Mouse (Mus musculus) forebrain, embryonic 16.5 days (tissue): ENCODE data around the gene Myoc. TPM values are rescaled to one million over a fixed set of nuclear protein-coding genes. Genes with fewer than 3 reads are reported as not detected.

Source experiments
- ATAC-seq: fragments of 200-750 bp; cut with Nextera tagmentation; 2 replicates; pipeline ENCODE4 v1.8.0; 2017; ENCODE audit warnings: mild to moderate bottlenecking, moderate library complexity
- H3K27ac ChIP-seq: fragments of 300-500 bp; sonication (generic); 2 replicates; pipeline ENCODE4 v1.5.1; 2014; ENCODE audit warnings: low read length, control low read depth
- H3K27me3 ChIP-seq: fragments of 300-500 bp; sonication (generic); replicated peaks from 2 replicates; pipeline ENCODE4 v1.6.1; 2014; ENCODE audit warnings: low read length; ENCODE audit not compliant: control insufficient read depth, insufficient read depth
- H3K36me3 ChIP-seq: fragments of 300-500 bp; sonication (generic); 2 replicates; pipeline ENCODE4 v1.6.1; 2014; ENCODE audit not compliant: control insufficient read depth, insufficient read depth
- H3K4me1 ChIP-seq: fragments of 300-500 bp; sonication (generic); replicated peaks from 2 replicates; pipeline ENCODE4 v1.6.1; 2014; ENCODE audit warnings: low read length; ENCODE audit not compliant: control insufficient read depth, insufficient read depth
- H3K4me2 ChIP-seq: fragments of 300-500 bp; sonication (generic); 2 replicates; pipeline ENCODE4 v1.6.1; 2014; ENCODE audit warnings: mild to moderate bottlenecking, low read length, control low read depth
- H3K4me3 ChIP-seq: fragments of 300-500 bp; sonication (generic); replicated peaks from 2 replicates; pipeline ENCODE4 v1.5.1; 2014; ENCODE audit warnings: mild to moderate bottlenecking, low read length, control low read depth
- H3K9ac ChIP-seq: fragments of 300-500 bp; sonication (generic); replicated peaks from 2 replicates; pipeline ENCODE4 v1.6.1; 2014; ENCODE audit warnings: low read depth, low read length, control low read depth
- H3K9me3 ChIP-seq: fragments of 300-500 bp; sonication (generic); 2 replicates; pipeline ENCODE4 v1.6.1; 2016; ENCODE audit warnings: low read length; ENCODE audit not compliant: control insufficient read depth
- WGBS: fragments of 180-500 bp; shearing (Covaris S2); extraction: QIAGEN DNeasy Blood & Tissue Kit; methylation state at CpG from one replicate; pipeline ENCODE4 v1.1.7; 2014; 5-methylcytosine and 5-hydroxymethylcytosine counted together
- polyA plus RNA-seq: library from polyadenylated mRNA; unstranded; fragments of >200 nt; fragmentation: Nextera tagmentation; extraction: Ambion mirVana; gene quantifications from 2 replicates; pipeline ENCODE4 v1.2.1, GENCODE M21; 2015

The Myoc gene
- polyA plus RNA-seq, 1 experiment from 2014 or later, result not detected

DNA sequence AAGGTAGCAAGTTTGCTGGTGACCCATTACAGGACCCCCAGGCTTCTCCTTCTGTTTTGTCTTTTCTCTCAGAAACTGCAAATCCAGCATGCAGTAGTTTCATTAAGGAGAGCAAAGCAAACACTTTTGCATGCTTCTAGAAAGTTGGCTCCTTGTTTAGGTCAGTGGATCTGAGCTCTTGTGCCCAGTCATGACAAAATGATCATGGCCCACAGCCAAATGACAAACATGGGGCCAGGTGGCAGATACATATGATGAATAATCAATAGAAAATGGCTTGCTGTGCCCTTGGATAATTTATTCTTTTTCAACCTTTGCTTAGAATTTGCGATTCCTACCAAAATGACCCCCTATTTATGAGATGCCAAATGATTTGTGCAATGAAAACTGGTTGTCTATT is 906 bp downstream of the Myoc start:
- H3K27ac ChIP-seq, result no peak overlapping the region
- H3K9ac ChIP-seq, result no peak overlapping the region
- H3K36me3 ChIP-seq, result no peaks in the 10 kb centered on the region
- no peaks in the 10 kb centered on the region for H3K9me3 ChIP-seq
- WGBS, result 83% methylated on average over 1 of the region's 1 CpGs
- H3K4me1 ChIP-seq, result peaks cover 3% of the 10 kb centered on the region; the same call in 1 of the 2 replicates
- ATAC-seq, result no peak
- no peaks in the 10 kb centered on the region for H3K27me3 ChIP-seq
- no peak overlapping the region for H3K4me3 ChIP-seq
- H3K4me2 ChIP-seq, result no peak overlapping the region

DNA sequence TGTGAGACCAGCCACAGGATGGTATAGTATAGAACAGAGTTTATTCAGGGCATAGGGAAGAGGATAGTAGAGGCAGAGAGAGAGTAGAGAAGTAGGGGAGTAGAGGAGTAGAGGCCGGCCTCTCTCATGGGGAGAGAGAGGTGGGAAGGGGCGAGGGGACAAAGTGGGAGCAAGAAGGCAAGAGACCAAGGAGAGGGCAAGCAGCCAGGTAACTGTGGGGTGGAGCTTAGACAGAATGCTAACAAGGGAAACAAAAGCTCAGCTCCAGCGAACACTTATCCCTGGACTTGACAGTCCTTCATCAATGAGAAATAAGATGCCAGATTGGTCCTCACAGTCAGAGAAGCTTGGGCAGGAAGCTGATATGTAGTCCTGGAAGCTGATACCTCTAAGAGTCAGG is 3.6 kb downstream of the Myoc start:
- H3K27me3 ChIP-seq, result no peaks in the 10 kb centered on the region
- no peak overlapping the region for H3K4me2 ChIP-seq
- H3K4me3 ChIP-seq, result no peak overlapping the region
- ATAC-seq, result no peak; the same call in 1 of the 2 replicates
- no peak overlapping the region for H3K9ac ChIP-seq
- no peaks in the 10 kb centered on the region for H3K9me3 ChIP-seq
- H3K36me3 ChIP-seq, result no peaks in the 10 kb centered on the region
- 61% methylated on average over 3 of the region's 3 CpGs for WGBS
- no peaks in the 10 kb centered on the region for H3K4me1 ChIP-seq
- H3K27ac ChIP-seq, result no peak overlapping the region

DNA sequence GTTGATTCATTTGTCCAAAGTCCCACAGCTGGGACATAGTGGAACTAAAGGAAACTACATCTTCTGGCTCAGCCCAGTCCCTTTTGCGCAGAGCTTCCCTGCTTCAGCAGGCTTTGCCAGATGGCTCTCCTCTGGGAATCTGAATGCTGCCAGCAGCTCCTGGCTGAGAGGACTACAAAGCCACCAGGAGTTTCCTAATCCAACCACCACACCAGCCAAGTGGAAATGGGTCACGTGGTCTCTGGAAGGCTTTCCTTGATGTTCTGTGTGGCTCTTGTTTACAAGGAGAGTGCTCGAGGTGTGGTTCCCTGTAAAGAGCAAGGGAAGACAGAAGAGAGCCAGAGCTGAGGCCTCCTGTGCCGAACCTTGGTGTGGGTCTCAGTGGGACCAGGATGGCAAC is 4.8 kb downstream of the Myoc start:
- 31% methylated on average over 4 of the region's 4 CpGs for WGBS
- Histone ChIP-seq H3K27ac (no peak overlapping the region), H3K4me1 (no peaks in the 10 kb centered on the region), H3K27me3 (no peaks in the 10 kb centered on the region), H3K9me3 (no peaks in the 10 kb centered on the region), H3K36me3 (no peaks in the 10 kb centered on the region), H3K9ac (no peak overlapping the region), H3K4me2 (no peak overlapping the region), H3K4me3 (no peak overlapping the region)
- peak; percentile 82 for ATAC-seq

DNA sequence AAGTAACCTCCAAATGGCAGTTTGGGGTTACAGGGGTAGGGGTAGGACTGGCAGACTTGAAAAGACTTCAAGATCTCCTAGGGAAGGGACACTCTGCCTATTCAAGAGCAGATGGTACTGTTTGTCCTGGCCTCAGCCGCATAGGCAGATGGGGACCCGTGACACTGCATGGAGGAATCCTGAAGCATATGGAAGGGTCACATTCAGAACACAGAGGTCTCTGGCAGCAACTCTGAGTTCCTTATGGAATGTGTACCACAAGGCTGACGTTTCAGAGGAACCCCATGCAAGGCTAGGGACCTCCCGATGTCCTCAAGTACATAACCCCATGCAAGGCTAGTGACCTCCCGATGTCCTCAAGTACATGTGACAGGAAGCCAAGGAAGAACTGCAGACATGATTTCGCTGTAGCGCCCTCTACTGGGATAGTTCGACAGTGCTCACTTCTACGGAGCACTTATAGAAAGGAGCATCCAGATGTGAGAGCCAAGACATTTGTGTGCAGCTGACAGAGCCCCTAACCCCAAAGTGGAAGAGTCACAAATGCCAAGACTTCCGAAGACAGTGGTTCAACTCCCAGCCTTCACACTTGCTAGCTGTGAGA is 7.2 kb downstream of the Myoc start:
- WGBS, result 76% methylated on average over 10 of the region's 10 CpGs
- no peaks in the 10 kb centered on the region for H3K27me3 ChIP-seq
- no peak overlapping the region for H3K9ac ChIP-seq
- H3K9me3 ChIP-seq, result no peaks in the 10 kb centered on the region
- H3K4me2 ChIP-seq, result no peak overlapping the region
- H3K27ac ChIP-seq, result no peak overlapping the region
- no peak overlapping the region for H3K4me3 ChIP-seq
- H3K36me3 ChIP-seq, result no peaks in the 10 kb centered on the region
- no peaks in the 10 kb centered on the region for H3K4me1 ChIP-seq
- no peak for ATAC-seq

DNA sequence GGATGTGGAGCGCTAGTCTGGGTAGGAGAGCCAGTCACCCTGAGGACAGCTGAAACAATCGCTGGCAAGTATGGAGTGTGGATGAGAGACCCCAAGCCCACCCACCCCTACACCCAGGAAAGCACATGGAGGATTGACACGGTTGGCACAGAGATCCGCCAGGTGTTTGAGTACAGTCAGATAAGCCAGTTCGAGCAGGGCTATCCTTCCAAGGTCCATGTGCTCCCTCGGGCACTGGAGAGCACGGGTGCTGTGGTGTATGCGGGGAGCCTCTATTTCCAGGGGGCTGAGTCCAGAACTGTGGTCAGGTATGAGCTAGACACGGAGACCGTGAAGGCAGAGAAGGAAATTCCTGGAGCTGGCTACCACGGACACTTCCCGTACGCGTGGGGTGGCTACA is 9.5 kb downstream of the Myoc start:
- no peak for ATAC-seq
- H3K27ac ChIP-seq, result no peak overlapping the region
- no peak overlapping the region for H3K4me3 ChIP-seq
- no peaks in the 10 kb centered on the region for H3K36me3 ChIP-seq
- no peaks in the 10 kb centered on the region for H3K9me3 ChIP-seq
- H3K4me2 ChIP-seq, result no peak overlapping the region
- no peaks in the 10 kb centered on the region for H3K27me3 ChIP-seq
- no peaks in the 10 kb centered on the region for H3K4me1 ChIP-seq
- no peak overlapping the region for H3K9ac ChIP-seq
- 95% methylated on average over 14 of the region's 14 CpGs for WGBS

DNA sequence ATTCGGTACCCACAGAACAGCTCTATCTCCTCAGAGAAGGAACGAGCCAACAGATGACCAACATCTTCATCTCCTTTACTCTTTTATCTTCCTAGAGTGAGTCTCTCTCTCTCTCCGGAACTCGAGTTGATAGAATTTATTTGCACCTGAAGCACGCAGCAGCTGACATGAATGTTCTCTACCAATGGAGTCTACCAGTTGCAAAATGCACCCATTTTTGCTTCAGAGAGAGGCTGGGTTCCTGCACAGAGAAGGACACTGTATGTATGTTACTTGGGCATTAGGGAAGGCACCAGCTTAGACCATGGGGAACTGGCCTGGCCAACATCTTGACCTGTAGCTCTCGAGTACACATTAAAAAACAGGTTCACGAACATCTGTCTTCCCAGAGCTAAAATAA is 19.2 kb downstream of the Myoc start, which contains the start of gene Myocos:
Gene Myocos, minus strand, starts transcription at position 101 of the 400 bp plus-strand sequence.
- 92% methylated on average over 7 of the region's 7 CpGs for WGBS
- no peaks in the 10 kb centered on the region for H3K27me3 ChIP-seq
- no peak for ATAC-seq
- H3K27ac ChIP-seq, result no peak within 1 kb of the TSS
- no peaks in the 10 kb centered on the region for H3K36me3 ChIP-seq
- H3K4me1 ChIP-seq, result no peaks in the 10 kb centered on the region
- no peak within 1 kb of the TSS for H3K9ac ChIP-seq
- H3K4me3 ChIP-seq, result no peak within 1 kb of the TSS
- H3K4me2 ChIP-seq, result no peak within 1 kb of the TSS
- no peaks in the 10 kb centered on the region for H3K9me3 ChIP-seq

DNA sequence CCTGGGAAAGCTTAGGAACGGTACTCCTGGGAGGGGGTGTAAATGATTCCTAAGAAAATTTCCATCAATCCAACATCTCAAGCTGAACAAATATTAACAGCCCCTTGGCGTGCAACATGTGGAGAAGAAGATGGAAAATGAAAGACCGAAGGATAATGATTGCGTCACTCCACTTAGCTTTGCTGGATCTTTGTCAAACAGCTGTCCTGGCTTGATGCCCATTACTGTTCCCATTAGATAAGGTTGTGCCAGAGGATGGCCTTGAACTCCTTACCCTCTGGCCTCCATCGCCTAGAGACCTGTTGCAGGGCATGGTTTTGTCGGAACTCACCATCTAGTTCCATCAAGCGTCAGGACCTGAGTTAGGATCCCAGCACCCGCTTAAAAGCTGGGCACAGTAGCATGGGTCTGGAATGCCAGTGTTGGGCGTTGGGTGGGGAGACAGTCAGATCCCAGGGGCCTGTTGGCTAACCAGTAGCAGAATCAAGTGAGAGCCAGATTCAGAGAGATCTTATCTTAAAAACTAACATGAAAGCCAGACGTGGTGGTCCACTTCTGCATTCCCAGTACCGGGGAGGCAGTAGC is 21.4 kb downstream of the Myoc start:
- Histone ChIP-seq H3K9me3 (no peaks in the 10 kb centered on the region), H3K4me1 (peaks cover under 1% of the 10 kb centered on the region; the same call in 1 of the 2 replicates), H3K4me3 (no peak overlapping the region), H3K27me3 (no peaks in the 10 kb centered on the region), H3K27ac (no peak overlapping the region), H3K36me3 (no peaks in the 10 kb centered on the region), H3K4me2 (no peak overlapping the region), H3K9ac (no peak overlapping the region)
- no peak for ATAC-seq
- 90% methylated on average over 11 of the region's 11 CpGs for WGBS

DNA sequence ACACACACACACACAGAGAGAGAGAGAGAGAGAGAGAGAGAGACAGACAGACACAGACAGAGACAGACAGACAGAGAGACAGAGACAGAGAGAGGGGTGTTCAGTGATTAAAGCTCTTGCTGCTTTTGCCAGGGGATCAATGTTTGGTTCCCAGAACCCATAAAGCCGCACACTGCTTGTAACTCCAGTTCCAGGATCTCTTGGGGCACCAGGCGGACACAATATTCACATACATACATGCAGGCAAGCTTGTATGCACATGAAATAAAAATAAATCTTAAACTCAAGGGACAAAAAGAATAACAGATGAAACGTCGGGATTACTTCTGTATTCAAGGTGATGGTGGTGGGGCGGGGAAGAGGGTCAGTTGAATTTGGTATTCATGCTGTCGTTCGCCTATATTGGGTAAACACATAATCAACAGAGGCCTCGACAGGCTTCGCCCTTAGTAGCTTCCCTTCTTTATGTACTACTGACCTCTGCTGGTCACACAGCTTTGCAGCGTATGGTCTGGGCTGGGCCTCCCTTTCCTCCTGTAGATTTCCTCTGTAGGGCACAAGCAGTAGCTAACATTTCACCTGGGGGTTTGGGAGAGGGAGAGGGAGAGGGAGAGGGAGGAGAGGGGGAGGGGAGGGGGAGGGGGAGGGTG is 26.0 kb downstream of the Myoc start:
- peak; percentile 99 for ATAC-seq
- Histone ChIP-seq H3K4me3 (no peak overlapping the region), H3K27ac (no peak overlapping the region)

DNA sequence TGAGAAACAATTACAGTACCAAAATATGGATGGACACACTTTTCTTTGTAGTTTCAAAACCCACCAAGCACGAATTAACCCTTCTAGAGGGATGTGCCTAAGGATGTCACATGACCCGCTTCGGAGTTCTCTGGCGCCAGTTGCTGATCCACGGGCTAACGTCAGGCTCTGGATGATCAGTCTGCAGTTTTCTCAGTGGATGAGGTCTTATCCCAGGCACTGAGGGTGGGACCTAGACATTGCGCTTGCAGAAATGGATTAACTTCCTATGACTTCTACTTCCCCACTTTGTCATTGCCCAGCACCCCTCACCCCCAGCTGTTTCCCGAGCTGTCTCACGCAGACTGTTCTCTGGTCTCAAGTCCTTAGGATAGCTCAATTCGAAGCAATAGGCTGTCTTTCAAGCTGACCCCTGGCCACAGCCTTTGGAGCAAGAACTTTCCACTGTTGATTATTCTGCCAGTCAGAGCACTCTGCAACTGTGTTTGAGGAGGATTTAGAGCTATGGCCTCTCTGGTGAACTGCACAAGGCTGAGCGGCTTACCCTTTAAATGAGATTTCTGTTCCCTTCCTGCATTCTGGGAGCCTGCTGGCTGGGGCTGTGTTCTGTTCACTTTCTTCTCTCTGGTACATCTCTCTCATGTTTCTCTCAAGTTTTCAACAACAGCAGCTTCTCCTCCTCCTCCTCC is 26.7 kb downstream of the Myoc start:
- H3K36me3 ChIP-seq, result no peaks in the 10 kb centered on the region
- H3K4me3 ChIP-seq, result peak overlapping the region; percentile 21
- WGBS, result 4% methylated on average over 11 of the region's 11 CpGs
- peak overlapping the region; percentile 40; the same call in 1 of the 2 replicates for H3K9ac ChIP-seq
- H3K9me3 ChIP-seq, result no peaks in the 10 kb centered on the region
- H3K4me2 ChIP-seq, result peak overlapping the region; percentile 49
- peak; percentile 68 for ATAC-seq
- no peaks in the 10 kb centered on the region for H3K27me3 ChIP-seq
- H3K27ac ChIP-seq, result no peak overlapping the region
- H3K4me1 ChIP-seq, result peaks cover 5% of the 10 kb centered on the region; the same call in 1 of the 2 replicates

More for the DNA sequence above, 26.0 kb downstream of the Myoc start:
- Histone ChIP-seq H3K36me3 (no peaks in the 10 kb centered on the region), H3K9ac (no peak overlapping the region), H3K27me3 (no peaks in the 10 kb centered on the region), H3K4me2 (no peak overlapping the region), H3K9me3 (no peaks in the 10 kb centered on the region), H3K4me1 (peaks cover 5% of the 10 kb centered on the region; the same call in 1 of the 2 replicates)
- WGBS, result 15% methylated on average over 10 of the region's 10 CpGs
